8 mouse cellular contexts compared by ENCODE assay signal in the genomic region with DNA sequence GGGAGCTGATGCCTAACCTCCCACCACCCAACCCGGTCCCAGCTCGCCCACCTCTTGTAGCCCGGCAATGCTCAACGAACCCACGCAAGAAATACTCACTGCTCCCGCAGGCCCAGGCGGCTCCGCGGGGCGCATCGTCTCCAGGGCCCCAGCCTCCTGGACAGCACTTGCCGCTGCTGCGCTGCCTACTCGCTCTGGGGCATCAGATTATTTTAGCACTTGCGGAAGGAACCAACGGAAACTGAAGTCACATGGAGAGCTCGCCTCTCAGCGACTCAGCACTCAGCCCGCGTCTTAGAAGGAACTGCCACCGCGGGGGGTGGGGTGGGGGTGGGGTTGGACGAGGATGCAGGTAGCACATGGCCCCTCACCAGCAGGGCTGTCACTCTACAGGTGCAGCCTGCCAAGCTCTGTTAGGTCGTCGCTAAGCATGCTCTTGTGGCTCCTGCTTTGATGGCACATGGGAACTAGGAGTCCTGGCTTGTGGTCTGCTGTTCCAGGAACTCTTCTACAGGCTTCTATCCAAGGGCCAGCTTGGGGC. TPM values are rescaled to one million over a fixed set of nuclear protein-coding genes. Genes with fewer than 3 reads are reported as not detected.
DNase-seq lines count a peak whose midpoint lies in the region; ATAC-seq and TF ChIP-seq lines count a peak whose summit lies in the region.

A gene (minus strand): TSS at position 314 of the 541 bp plus-strand sequence.

- peak; percentile 82 for DNase-seq in B cell, adult 2 months
- peak; percentile 65 for DNase-seq in adrenal gland, postnatal 10 days
- DNase-seq in embryonic facial prominence, embryonic 11.5 days (ENCODE audit: low spot score) = peak; percentile 59
- DNase-seq in kidney, postnatal 14 days = peak; percentile 63
- peak; percentile 52 for DNase-seq in lung, adult 2 months
- DNase-seq in thymus, postnatal 14 days = peak; percentile 85

- H3K9ac ChIP-seq in embryonic facial prominence, embryonic 11.5 days (replicated peaks; ENCODE audit: low read length) = peak within 1 kb of the TSS; percentile 53
- H3K9ac ChIP-seq in heart, embryonic 13.5 days = peak within 1 kb of the TSS; percentile 79
- peak within 1 kb of the TSS; percentile 42 for H3K9ac ChIP-seq in neural tube, embryonic 14.5 days (replicated peaks; ENCODE audit: low read depth, low read length)

- H3K4me1 ChIP-seq in embryonic facial prominence, embryonic 11.5 days (ENCODE audit: control insufficient read depth, insufficient read depth, low read length) = no peaks in the 10 kb centered on the region
- peaks cover 17% of the 10 kb centered on the region for H3K4me1 ChIP-seq in heart, embryonic 13.5 days
- 0 out of 2 replicates have a peak, but pooled peaks cover 4% of the 10 kb centered on the region for H3K4me1 ChIP-seq in lung, adult 2 months (ENCODE audit: control insufficient read depth, insufficient read depth, low read length)
- H3K4me1 ChIP-seq in neural tube, embryonic 14.5 days (ENCODE audit: control insufficient read depth, insufficient read depth, low read length) = 0 out of 2 replicates have a peak, but pooled peaks cover 3% of the 10 kb centered on the region

- H3K4me3 ChIP-seq in embryonic facial prominence, embryonic 11.5 days (ENCODE audit: low read depth, low read length) = peak within 1 kb of the TSS; percentile 32
- H3K4me3 ChIP-seq in heart, embryonic 13.5 days = peak within 1 kb of the TSS; percentile 54
- peak within 1 kb of the TSS; percentile 70 for H3K4me3 ChIP-seq in lung, adult 2 months (replicated peaks; ENCODE audit: extremely low read depth, low read depth, low read length)
- peak within 1 kb of the TSS; percentile 21; the same call in 1 of the 2 replicates for H3K4me3 ChIP-seq in neural tube, embryonic 14.5 days (ENCODE audit: low read depth, low read length)

- no peaks in the 10 kb centered on the region for H3K36me3 ChIP-seq in embryonic facial prominence, embryonic 11.5 days (replicated peaks; ENCODE audit: control insufficient read depth, insufficient read depth, low read depth, low read length)
- no peaks in the 10 kb centered on the region for H3K36me3 ChIP-seq in heart, embryonic 13.5 days
- H3K36me3 ChIP-seq in neural tube, embryonic 14.5 days (ENCODE audit: control insufficient read depth, insufficient read depth, low read length) = no peaks in the 10 kb centered on the region

- no peak for ATAC-seq in embryonic facial prominence, embryonic 11.5 days (replicated peaks; ENCODE audit: insufficient number of reproducible peaks, low FRiP score, low TSS enrichment, low read depth)
- ATAC-seq in heart, embryonic 13.5 days (ENCODE audit: extremely low read depth, insufficient number of reproducible peaks, low FRiP score, low TSS enrichment) = no peak
- ATAC-seq in neural tube, embryonic 14.5 days (ENCODE audit: low read depth) = no peak

- no peaks in the 10 kb centered on the region for H3K27me3 ChIP-seq in embryonic facial prominence, embryonic 11.5 days (ENCODE audit: control insufficient read depth, insufficient read depth, low read length)
- H3K27me3 ChIP-seq in heart, embryonic 13.5 days (replicated peaks) = peaks cover 16% of the 10 kb centered on the region
- H3K27me3 ChIP-seq in neural tube, embryonic 14.5 days (ENCODE audit: control insufficient read depth, insufficient read depth, low read length) = peaks cover 7% of the 10 kb centered on the region; the same call in 1 of the 2 replicates

- TF ChIP-seq POLR2A in lung, adult 2 months (IDR thresholded peaks at IDR 0.05; ENCODE audit: borderline replicate concordance, extremely low read depth, low read depth, low read length) = peak; percentile 87; the same call in 1 of the 2 replicates

- no peaks in the 10 kb centered on the region for H3K9me3 ChIP-seq in embryonic facial prominence, embryonic 11.5 days (replicated peaks; ENCODE audit: control insufficient read depth, low read length)
- no peaks in the 10 kb centered on the region for H3K9me3 ChIP-seq in heart, embryonic 13.5 days
- H3K9me3 ChIP-seq in neural tube, embryonic 14.5 days (ENCODE audit: control insufficient read depth, low read length) = no peaks in the 10 kb centered on the region

- no peak for TF ChIP-seq CTCF in lung, adult 2 months (IDR thresholded peaks at IDR 0.05; ENCODE audit: insufficient read depth, low read length)

- no peak within 1 kb of the TSS for H3K27ac ChIP-seq in embryonic facial prominence, embryonic 11.5 days (replicated peaks; ENCODE audit: low read depth, low read length)
- H3K27ac ChIP-seq in heart, embryonic 13.5 days (replicated peaks) = 0 out of 2 replicates have a peak within 1 kb of the TSS, but pooled peaks have one; percentile 5
- H3K27ac ChIP-seq in neural tube, embryonic 14.5 days (ENCODE audit: low read depth, low read length) = no peak within 1 kb of the TSS

- WGBS in embryonic facial prominence, embryonic 11.5 days = 2% methylated on average over 24 of the region's 25 CpGs
- 2% methylated on average over 25 of the region's 25 CpGs for WGBS in heart, embryonic 13.5 days
- WGBS in lung, adult 2 months = under 1% methylated on average over 25 of the region's 25 CpGs
- WGBS in neural tube, embryonic 14.5 days = 4% methylated on average over 25 of the region's 25 CpGs

- peak within 1 kb of the TSS; percentile 59 for H3K4me2 ChIP-seq in embryonic facial prominence, embryonic 11.5 days (ENCODE audit: low read depth, low read length)
- peak within 1 kb of the TSS; percentile 81 for H3K4me2 ChIP-seq in heart, embryonic 13.5 days
- peak within 1 kb of the TSS; percentile 59 for H3K4me2 ChIP-seq in neural tube, embryonic 14.5 days (ENCODE audit: low read depth, low read length)

RNA-seq across cellular contexts. Expression of the gene that starts here (rescaled TPM):
- total RNA-seq in adrenal gland, postnatal 10 days (2021) = 10 to 100 TPM; 11.0 to 16.4 TPM
- polyA plus RNA-seq in embryonic facial prominence, embryonic 11.5 days (2014; fragmentation: Nextera tagmentation; extraction: Ambion mirVana) = 9.5 and 10.3 TPM in 2 replicates
- 5.9 and 8.3 TPM in 2 replicates for polyA plus RNA-seq in heart, embryonic 13.5 days (2015; fragmentation: Nextera tagmentation; extraction: Ambion mirVana)
- 40.6 and 40.9 TPM in 2 replicates for polyA plus RNA-seq in lung, adult 2 months (2012; rRNA removed)
- polyA plus RNA-seq in neural tube, embryonic 14.5 days (2014; fragmentation: Nextera tagmentation; extraction: Ambion mirVana) = 2.5 and 7.7 TPM in 2 replicates
